Comparison of ENCODE assay signal across 21 mouse cellular contexts in genomic region chr11:24235326-24235725, GRCm38 (mm10).
"Had no signal": no experiment of that assay in that cellular context is flagged by ENCODE, and none has a peak within 500 bp of the region (broad histone marks: within the 10 kb centered on the region; RNA-seq: fewer than 3 reads in every experiment).

No protein-coding gene starts in this region.

- DNase-seq: liver, embryonic 13.5 days; liver, postnatal 0 days; lung, adult 2 months; lung, postnatal 14 days; lung, postnatal 36 days; midbrain, embryonic 14.5 days; right cerebral cortex, postnatal 14 days; thymus, adult 2 months; thymus, postnatal 25 days; thymus, postnatal 4 days had no signal

- H3K4me1 ChIP-seq: liver, embryonic 13.5 days; liver, embryonic 15.5 days; midbrain, embryonic 10.5 days; midbrain, embryonic 12.5 days; neural tube, embryonic 13.5 days; neural tube, embryonic 15.5 days had no signal

- ATAC-seq: liver, postnatal 0 days; lung, postnatal 0 days; midbrain, embryonic 16.5 days had no signal

- H3K4me3 ChIP-seq: liver, embryonic 13.5 days; liver, embryonic 15.5 days; lung, embryonic 15.5 days; megakaryocyte, embryonic 14.5 days; midbrain, embryonic 10.5 days; midbrain, embryonic 12.5 days; myocyte; neural tube, embryonic 13.5 days; neural tube, embryonic 15.5 days had no signal

- H3K27me3 ChIP-seq: liver, embryonic 13.5 days; liver, embryonic 15.5 days; lung, embryonic 15.5 days; megakaryocyte, embryonic 14.5 days; midbrain, embryonic 12.5 days; neural tube, embryonic 13.5 days; neural tube, embryonic 15.5 days had no signal

- H3K27ac ChIP-seq: liver, embryonic 13.5 days; liver, embryonic 15.5 days; lung, embryonic 15.5 days; macrophage; midbrain, embryonic 10.5 days; midbrain, embryonic 12.5 days; neural tube, embryonic 13.5 days; neural tube, embryonic 15.5 days had no signal

- H3K36me3 ChIP-seq: liver, embryonic 13.5 days; liver, embryonic 15.5 days; lung, embryonic 15.5 days; midbrain, embryonic 10.5 days; midbrain, embryonic 12.5 days; neural tube, embryonic 13.5 days; neural tube, embryonic 15.5 days had no signal
